Mouse (Mus musculus) midbrain, embryonic 15.5 days (tissue): Measurements from ENCODE around the gene Fam114a2. TPM values are rescaled to one million over a fixed set of nuclear protein-coding genes. Genes with fewer than 3 reads are reported as not detected.

Experiments
- ATAC-seq: fragments of 200-750 bp; cut with Nextera tagmentation; replicated peaks from 2 replicates; pipeline ENCODE4 v1.8.0; 2017; ENCODE audit warnings: moderate TSS enrichment
- H3K27ac ChIP-seq: fragments of 300-500 bp; sonication (generic); 2 replicates; pipeline ENCODE4 v1.5.1; 2015; ENCODE audit warnings: mild to moderate bottlenecking, inconsistent platforms
- H3K27me3 ChIP-seq: fragments of 300-500 bp; sonication (generic); replicated peaks from 2 replicates; pipeline ENCODE4 v1.6.1; 2015; ENCODE audit warnings: inconsistent platforms
- H3K36me3 ChIP-seq: fragments of 300-500 bp; sonication (generic); replicated peaks from 2 replicates; pipeline ENCODE4 v1.6.1; 2015; ENCODE audit warnings: inconsistent platforms
- H3K4me1 ChIP-seq: fragments of 300-500 bp; sonication (generic); 2 replicates; pipeline ENCODE4 v1.6.1; 2015; ENCODE audit warnings: inconsistent platforms
- H3K4me2 ChIP-seq: fragments of 300-500 bp; sonication (generic); 2 replicates; pipeline ENCODE4 v1.6.1; 2015; ENCODE audit warnings: inconsistent platforms, mild to moderate bottlenecking, moderate library complexity
- H3K4me3 ChIP-seq: fragments of 300-500 bp; sonication (generic); 2 replicates; pipeline ENCODE4 v1.5.1; 2015; ENCODE audit warnings: mild to moderate bottlenecking, inconsistent platforms
- H3K9ac ChIP-seq: fragments of 300-500 bp; sonication (generic); 2 replicates; pipeline ENCODE4 v1.6.1; 2015; ENCODE audit warnings: mild to moderate bottlenecking, inconsistent platforms
- H3K9me3 ChIP-seq: fragments of 300-500 bp; sonication (generic); 2 replicates; pipeline ENCODE4 v1.6.1; 2016; ENCODE audit warnings: inconsistent platforms
- WGBS: fragments of 180-500 bp; shearing (Covaris S2); methylation state at CpG from one replicate; pipeline ENCODE4 v1.1.7; 2015; ENCODE audit warnings: mixed read lengths; 5-methylcytosine and 5-hydroxymethylcytosine counted together
- polyA plus RNA-seq: library from polyadenylated mRNA; unstranded; fragments of >200 nt; fragmentation: Nextera tagmentation; extraction: Ambion mirVana; gene quantifications from 2 replicates; pipeline ENCODE4 v1.2.1, GENCODE M21; 2015

Fam114a2 gene
- polyA plus RNA-seq, 1 experiment from 2014 or later = 93.0 TPM

DNA sequence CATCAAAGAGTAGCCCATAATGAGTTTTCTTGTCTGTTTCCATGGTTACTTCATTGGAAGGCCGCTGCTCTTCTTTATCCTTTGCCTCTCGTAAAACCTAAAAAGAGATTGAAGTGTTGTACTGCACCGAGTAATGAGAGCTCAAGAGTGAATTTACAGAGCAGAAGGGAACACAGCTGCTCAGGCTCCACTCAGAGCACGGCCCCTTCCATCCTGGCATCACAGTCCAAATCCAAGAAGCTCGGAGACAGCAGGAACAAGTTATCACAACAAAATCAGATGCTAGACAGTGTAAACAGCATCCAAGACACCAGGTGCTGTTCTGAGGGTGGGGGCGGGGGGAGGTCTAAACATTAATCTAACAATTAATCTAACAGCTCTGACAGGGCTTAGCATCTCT, 11.5 kb downstream of the Fam114a2 start:
- Histone ChIP-seq H3K9ac (no peak overlapping the region), H3K27ac (peak overlapping the region; percentile 63), H3K4me2 (no peak overlapping the region), H3K36me3 (peaks cover 37% of the 10 kb centered on the region), H3K27me3 (no peaks in the 10 kb centered on the region), H3K4me3 (no peak overlapping the region), H3K9me3 (no peaks in the 10 kb centered on the region), H3K4me1 (no peaks in the 10 kb centered on the region)
- ATAC-seq = peak; percentile 37; the same call in 1 of the 2 replicates
- WGBS = 26% methylated on average over 6 of the region's 6 CpGs

DNA sequence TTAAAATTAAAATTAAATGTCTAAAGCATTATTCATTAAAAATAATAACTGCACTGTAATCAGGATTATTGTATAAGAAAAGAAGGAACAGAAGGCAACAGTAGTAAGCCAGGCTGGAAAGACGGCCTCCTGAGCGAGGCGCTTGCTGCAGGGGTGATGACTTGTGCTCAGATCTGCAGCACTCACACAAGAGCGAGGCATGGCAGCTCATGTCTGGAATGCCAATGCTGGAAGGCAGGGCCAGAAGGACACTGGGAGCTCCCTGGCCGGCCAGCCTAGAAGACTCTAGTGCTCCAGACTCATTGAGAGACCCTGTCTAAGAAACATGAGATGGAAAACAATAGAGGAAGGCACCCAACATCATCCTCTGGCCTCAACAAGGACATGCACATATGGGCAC, 15.3 kb downstream of the Fam114a2 start:
- H3K4me1 ChIP-seq = no peaks in the 10 kb centered on the region
- H3K36me3 ChIP-seq = peaks cover 14% of the 10 kb centered on the region; the same call in 1 of the 2 replicates
- no peaks in the 10 kb centered on the region for H3K27me3 ChIP-seq
- peak overlapping the region; percentile 38; the same call in 1 of the 2 replicates for H3K27ac ChIP-seq
- no peak overlapping the region for H3K4me2 ChIP-seq
- no peak overlapping the region for H3K9ac ChIP-seq
- ATAC-seq = no peak
- 57% methylated on average over 5 of the region's 5 CpGs for WGBS
- H3K4me3 ChIP-seq = no peak overlapping the region
- no peaks in the 10 kb centered on the region for H3K9me3 ChIP-seq

DNA sequence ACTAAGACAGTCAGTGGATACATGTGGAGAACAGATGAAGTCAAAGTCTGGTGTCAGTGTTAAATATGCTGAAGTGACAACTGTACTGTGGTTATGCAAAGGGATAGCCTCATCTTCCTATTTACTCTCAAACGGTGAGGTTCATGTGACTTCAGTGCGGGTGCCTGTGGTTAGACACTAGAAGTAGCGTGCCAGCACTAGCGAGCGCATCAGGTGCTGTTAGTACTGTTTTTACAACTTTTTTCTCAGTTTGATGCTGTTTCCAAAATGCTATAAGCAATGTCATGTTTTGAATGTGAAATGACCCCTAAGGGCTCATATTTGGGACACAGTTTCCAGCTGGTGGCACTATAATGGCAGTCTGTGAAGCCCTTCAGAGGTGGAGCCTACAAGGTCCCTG, 20.2 kb downstream of the Fam114a2 start:
- Histone ChIP-seq H3K36me3 (peaks cover 18% of the 10 kb centered on the region; the same call in 1 of the 2 replicates), H3K4me1 (no peaks in the 10 kb centered on the region), H3K27ac (no peak overlapping the region), H3K4me2 (no peak overlapping the region), H3K4me3 (no peak overlapping the region), H3K27me3 (no peaks in the 10 kb centered on the region), H3K9me3 (no peaks in the 10 kb centered on the region), H3K9ac (no peak overlapping the region)
- ATAC-seq = no peak
- 98% methylated on average over 5 of the region's 5 CpGs for WGBS

DNA sequence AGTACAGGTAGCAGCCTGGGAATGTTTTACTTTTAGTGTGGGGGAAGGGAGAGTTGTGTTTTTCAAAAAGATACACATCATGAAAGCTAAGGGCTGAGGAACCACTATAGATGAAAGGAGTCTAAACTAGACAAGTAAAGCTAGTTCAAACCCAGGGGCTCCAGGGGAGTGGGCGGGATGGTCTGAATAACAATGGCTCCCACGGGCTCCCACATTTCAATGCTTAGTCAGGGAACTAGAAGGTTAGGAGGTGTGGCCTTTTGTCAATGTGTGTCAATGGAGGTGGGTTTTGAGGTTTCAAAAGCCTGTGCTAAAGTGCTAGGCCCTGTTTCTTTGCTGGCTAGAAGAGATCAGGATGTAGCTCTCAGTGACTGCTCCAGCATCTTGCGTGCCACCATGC, 20.7 kb downstream of the Fam114a2 start:
- H3K27ac ChIP-seq = no peak overlapping the region
- H3K9ac ChIP-seq = no peak overlapping the region
- H3K4me2 ChIP-seq = no peak overlapping the region
- no peak for ATAC-seq
- no peaks in the 10 kb centered on the region for H3K27me3 ChIP-seq
- H3K4me1 ChIP-seq = no peaks in the 10 kb centered on the region
- no peaks in the 10 kb centered on the region for H3K9me3 ChIP-seq
- no peak overlapping the region for H3K4me3 ChIP-seq
- H3K36me3 ChIP-seq = peaks cover 18% of the 10 kb centered on the region; the same call in 1 of the 2 replicates
- WGBS = 54% methylated on average over 3 of the region's 3 CpGs

DNA sequence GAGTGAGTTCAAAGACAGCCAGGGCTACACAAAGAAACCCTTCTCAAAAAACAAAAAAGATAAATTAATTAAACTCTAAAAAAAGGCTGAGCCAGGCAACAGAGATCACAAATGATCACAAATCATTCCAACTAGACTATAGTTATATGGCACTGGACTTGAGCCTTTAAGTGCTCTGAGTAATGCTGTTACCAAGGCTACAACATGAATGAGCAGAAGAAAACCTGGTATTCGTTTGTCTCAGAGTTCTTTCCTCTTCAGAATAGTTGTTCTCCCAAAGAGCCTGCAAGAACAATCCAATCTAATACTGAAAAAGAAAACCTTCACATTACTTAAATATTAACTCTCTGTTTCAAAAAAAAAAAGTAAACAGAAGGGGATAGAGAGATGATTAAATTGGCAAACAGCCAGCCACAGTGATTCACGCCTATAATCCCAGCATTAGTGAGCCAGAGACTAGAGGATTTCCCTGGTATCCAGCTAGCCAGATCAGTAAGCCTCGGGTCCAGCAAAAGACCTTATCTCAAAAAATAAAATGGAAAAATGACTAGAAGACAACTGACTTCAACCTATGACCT, 21.9 kb downstream of the Fam114a2 start:
- WGBS = 32% methylated on average over 3 of the region's 3 CpGs
- Histone ChIP-seq H3K27ac (0 out of 2 replicates have a peak overlapping the region, but pooled peaks have one; percentile 34), H3K36me3 (peaks cover 24% of the 10 kb centered on the region; the same call in 1 of the 2 replicates), H3K4me3 (no peak overlapping the region), H3K27me3 (no peaks in the 10 kb centered on the region), H3K9ac (no peak overlapping the region), H3K4me1 (no peaks in the 10 kb centered on the region), H3K9me3 (no peaks in the 10 kb centered on the region), H3K4me2 (no peak overlapping the region)
- no peak for ATAC-seq

DNA sequence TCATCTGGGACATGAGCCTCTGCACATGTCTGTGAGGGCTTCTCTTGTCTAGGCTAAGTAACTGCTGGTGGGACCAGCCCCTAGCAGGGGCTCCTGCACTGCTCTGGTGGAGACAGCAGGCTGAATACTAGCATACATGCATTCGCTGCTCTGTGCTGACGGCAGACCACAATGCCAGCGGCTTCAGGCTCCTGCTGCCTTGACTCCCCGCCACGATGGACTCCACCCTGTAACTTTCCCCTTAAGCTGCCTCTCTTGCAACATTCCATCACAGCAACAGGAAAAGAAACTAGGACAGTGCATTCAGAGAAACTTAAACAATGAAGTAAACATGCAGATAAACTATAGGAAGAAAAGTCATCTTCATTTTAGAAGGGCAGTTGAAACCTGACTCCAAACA, 30.0 kb downstream of the Fam114a2 start:
- H3K4me1 ChIP-seq = no peaks in the 10 kb centered on the region
- no peak overlapping the region for H3K4me3 ChIP-seq
- H3K36me3 ChIP-seq = peaks cover 30% of the 10 kb centered on the region
- ATAC-seq = no peak
- no peak overlapping the region for H3K9ac ChIP-seq
- no peak overlapping the region for H3K4me2 ChIP-seq
- no peak overlapping the region for H3K27ac ChIP-seq
- H3K27me3 ChIP-seq = no peaks in the 10 kb centered on the region
- H3K9me3 ChIP-seq = no peaks in the 10 kb centered on the region
- WGBS = 76% methylated on average over 5 of the region's 5 CpGs

DNA sequence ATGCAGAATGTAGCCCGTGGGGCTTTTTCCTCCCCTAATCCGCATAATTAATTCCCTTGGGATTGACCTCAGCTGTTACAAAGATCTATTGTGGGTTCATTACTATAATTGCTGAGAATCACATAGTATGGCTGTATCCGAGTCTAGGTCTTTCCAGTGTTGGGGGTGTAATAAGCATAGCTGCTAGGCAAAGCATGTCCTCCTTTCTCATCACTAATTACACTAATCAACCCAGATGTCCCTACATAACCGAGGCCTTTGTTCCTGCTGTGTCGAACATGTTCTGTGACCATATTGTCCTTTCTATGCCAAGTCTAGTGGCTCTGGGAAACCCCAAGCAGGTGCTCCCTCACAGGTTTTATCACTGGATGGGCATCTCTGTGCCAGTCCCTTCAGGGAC, 40.3 kb downstream of the Fam114a2 start:
- Histone ChIP-seq H3K9ac (no peak overlapping the region), H3K27ac (no peak overlapping the region), H3K36me3 (0 out of 2 replicates have a peak, but pooled peaks cover 4% of the 10 kb centered on the region), H3K4me1 (peaks cover 8% of the 10 kb centered on the region), H3K9me3 (no peaks in the 10 kb centered on the region), H3K27me3 (no peaks in the 10 kb centered on the region), H3K4me2 (no peak overlapping the region), H3K4me3 (no peak overlapping the region)
- peak; percentile 61; the same call in 1 of the 2 replicates for ATAC-seq
- WGBS = 44% methylated on average over 5 of the region's 5 CpGs

DNA sequence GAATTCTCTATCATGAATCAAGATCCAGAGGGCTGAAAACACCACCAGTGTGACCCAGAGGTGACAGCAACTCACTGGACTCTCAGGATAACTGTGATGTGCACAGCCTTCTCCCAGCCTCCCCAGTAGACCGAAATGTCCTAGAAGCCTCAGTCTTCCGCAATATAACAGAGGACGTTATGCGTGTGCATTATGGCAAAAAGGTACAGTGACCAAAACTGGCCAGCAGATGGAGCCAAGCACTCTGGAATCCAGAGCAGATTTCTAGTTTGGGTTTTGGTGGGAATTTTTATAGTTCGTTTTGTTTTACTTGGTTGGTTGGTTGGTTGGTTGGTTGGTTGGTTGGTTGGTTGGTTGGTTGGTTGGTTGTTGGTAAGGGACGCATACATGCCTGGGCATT, 43.3 kb downstream of the Fam114a2 start:
- Histone ChIP-seq H3K27ac (no peak overlapping the region), H3K4me3 (no peak overlapping the region), H3K9me3 (no peaks in the 10 kb centered on the region), H3K36me3 (no peaks in the 10 kb centered on the region), H3K9ac (no peak overlapping the region), H3K4me2 (no peak overlapping the region), H3K4me1 (peaks cover 8% of the 10 kb centered on the region), H3K27me3 (no peaks in the 10 kb centered on the region)
- 50% methylated on average over 6 of the region's 6 CpGs for WGBS
- ATAC-seq = no peak

DNA sequence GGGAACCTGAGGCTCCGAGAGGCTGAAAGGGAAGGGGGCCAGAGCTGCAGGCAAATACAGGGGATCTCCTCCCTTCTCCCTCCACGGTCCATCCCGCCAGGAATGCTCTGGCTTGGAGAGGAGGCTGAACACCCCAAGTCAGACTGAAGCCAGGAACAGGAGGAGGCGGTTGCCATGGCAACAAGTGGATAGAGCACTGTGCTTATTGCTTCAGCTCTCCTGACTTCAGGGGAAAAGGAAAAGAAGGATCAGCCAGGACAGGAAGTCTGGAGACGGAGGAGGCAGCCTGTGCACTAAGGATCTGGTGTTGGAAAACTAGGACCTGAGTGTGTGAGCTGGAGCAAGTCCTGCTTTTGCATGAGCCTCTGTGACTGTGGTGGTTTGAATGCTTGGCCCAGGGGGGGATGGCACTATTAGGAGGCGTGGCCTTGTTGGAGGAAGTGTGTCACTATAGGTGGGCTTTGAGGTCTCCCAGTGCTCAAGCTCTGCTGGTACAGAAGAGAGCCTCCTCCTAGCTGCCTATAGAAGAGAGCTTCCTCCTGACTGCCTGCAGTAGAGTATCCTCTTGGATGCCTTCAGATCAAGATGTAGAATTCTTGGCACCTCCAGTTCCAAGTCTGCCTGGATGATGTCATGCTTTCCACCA, 44.0 kb downstream of the Fam114a2 start:
- peak; percentile 58; the same call in 1 of the 2 replicates for ATAC-seq
- no peak overlapping the region for H3K9ac ChIP-seq
- H3K27ac ChIP-seq = 0 out of 2 replicates have a peak overlapping the region, but pooled peaks have one; percentile 1
- no peaks in the 10 kb centered on the region for H3K9me3 ChIP-seq
- H3K4me1 ChIP-seq = peaks cover 8% of the 10 kb centered on the region
- WGBS = 58% methylated on average over 6 of the region's 6 CpGs
- H3K4me2 ChIP-seq = no peak overlapping the region
- no peaks in the 10 kb centered on the region for H3K36me3 ChIP-seq
- no peaks in the 10 kb centered on the region for H3K27me3 ChIP-seq
- H3K4me3 ChIP-seq = no peak overlapping the region

DNA sequence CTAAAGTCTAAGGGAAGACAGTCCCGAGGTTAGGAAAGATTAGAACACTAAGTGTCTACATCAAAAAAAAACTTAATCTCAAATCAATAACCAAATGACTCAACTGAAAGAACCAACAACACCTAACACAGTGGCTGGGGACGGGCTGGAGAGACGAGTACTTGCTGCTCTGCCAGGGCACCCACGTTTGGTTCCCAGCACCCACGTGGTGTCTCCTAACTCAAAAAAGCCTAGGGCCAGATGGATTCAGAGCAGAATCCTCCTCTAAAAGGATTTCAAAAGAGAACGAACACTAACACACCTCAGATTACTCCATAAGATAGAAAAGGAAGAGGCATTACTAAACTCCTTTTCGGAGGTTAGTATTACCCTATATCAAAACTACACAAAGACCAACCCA, 47.4 kb downstream of the Fam114a2 start:
- Histone ChIP-seq H3K27ac (no peak overlapping the region), H3K4me1 (peaks cover 13% of the 10 kb centered on the region), H3K9me3 (no peaks in the 10 kb centered on the region), H3K36me3 (no peaks in the 10 kb centered on the region), H3K4me3 (no peak overlapping the region), H3K4me2 (no peak overlapping the region), H3K27me3 (no peaks in the 10 kb centered on the region), H3K9ac (no peak overlapping the region)
- no peak for ATAC-seq
- 86% methylated on average over 7 of the region's 7 CpGs for WGBS

DNA sequence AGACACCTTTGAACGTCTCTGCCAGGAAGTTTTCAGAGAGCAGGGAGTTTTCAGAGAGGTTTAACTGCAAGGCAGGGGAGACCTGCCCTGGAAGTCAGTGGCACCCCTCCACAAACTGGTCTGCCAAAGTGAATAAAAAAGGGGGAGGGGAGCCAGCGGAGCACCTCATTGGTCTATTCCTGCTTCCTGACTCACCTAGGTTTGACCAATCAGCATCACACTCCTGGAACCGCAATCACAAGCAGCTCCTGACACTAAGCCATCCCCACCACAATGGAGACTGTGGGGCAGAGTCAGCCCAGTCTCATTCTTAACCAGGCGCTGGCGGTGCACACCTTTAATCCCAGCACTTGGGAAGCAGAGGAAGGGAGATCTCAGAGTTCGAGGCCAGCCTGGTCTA, 48.4 kb downstream of the Fam114a2 start:
- no peaks in the 10 kb centered on the region for H3K9me3 ChIP-seq
- no peak for ATAC-seq
- no peak overlapping the region for H3K9ac ChIP-seq
- no peak overlapping the region for H3K4me3 ChIP-seq
- H3K36me3 ChIP-seq = no peaks in the 10 kb centered on the region
- H3K4me1 ChIP-seq = peaks cover 13% of the 10 kb centered on the region
- no peaks in the 10 kb centered on the region for H3K27me3 ChIP-seq
- 46% methylated on average over 6 of the region's 6 CpGs for WGBS
- H3K27ac ChIP-seq = no peak overlapping the region
- H3K4me2 ChIP-seq = no peak overlapping the region

DNA sequence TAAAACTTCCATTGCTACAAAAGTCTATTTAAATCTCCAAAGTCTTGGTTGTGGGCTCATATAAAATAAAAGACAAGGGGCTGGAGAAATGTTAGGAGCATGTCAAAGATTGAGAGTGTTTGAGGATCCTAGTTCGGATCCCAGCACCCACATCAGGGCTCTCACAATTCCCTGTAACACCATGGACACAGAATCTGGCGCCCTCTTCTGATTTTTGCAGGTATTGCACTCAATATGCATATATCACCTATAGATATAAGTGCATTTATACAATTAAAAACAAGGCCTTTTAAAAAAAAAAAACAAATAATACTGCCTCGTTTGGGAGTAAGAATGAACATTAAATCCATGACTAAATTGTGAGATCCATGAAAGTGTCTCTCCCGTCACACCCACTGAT, 49.7 kb downstream of the Fam114a2 start:
- Histone ChIP-seq H3K9me3 (no peaks in the 10 kb centered on the region), H3K4me3 (no peak overlapping the region), H3K27me3 (no peaks in the 10 kb centered on the region), H3K27ac (no peak overlapping the region), H3K36me3 (no peaks in the 10 kb centered on the region), H3K4me1 (peaks cover 5% of the 10 kb centered on the region), H3K9ac (no peak overlapping the region), H3K4me2 (no peak overlapping the region)
- 79% methylated on average over 4 of the region's 4 CpGs for WGBS
- ATAC-seq = no peak
